In genomic region chr11:59308164-59308542, GRCm38 (mm10) we compare ENCODE assay signal across 8 mouse cellular contexts. TPM values are rescaled to one million over a fixed set of nuclear protein-coding genes. Genes with fewer than 3 reads are reported as not detected.
DNase-seq lines count a peak whose midpoint lies in the region; ATAC-seq lines count a peak whose summit lies in the region.

No protein-coding gene starts in this region.

- peaks cover 59% of the 10 kb centered on the region for H3K4me1 ChIP-seq in heart, embryonic 13.5 days
- H3K4me1 ChIP-seq in midbrain, embryonic 11.5 days (ENCODE audit: control insufficient read depth, insufficient read depth, low read length): peaks cover 42% of the 10 kb centered on the region

- no peak for ATAC-seq in heart, embryonic 13.5 days (ENCODE audit: extremely low read depth, insufficient number of reproducible peaks, low FRiP score, low TSS enrichment)
- ATAC-seq in midbrain, embryonic 11.5 days (ENCODE audit: low FRiP score): 0 out of 2 replicates have a peak, but pooled peaks have one; percentile 28
- no peak for ATAC-seq in erythroblast, adult 5-6 weeks (replicated peaks; ENCODE audit: low FRiP score, poor library complexity, severe bottlenecking)

- peaks cover 96% of the 10 kb centered on the region for H3K27me3 ChIP-seq in heart, embryonic 13.5 days (replicated peaks)
- H3K27me3 ChIP-seq in midbrain, embryonic 11.5 days (ENCODE audit: control insufficient read depth, insufficient read depth, low read length): peaks cover 80% of the 10 kb centered on the region

- WGBS in heart, embryonic 13.5 days: 27% methylated on average over 12 of the region's 12 CpGs
- 17% methylated on average over 12 of the region's 12 CpGs for WGBS in midbrain, embryonic 11.5 days

- H3K36me3 ChIP-seq in heart, embryonic 13.5 days: no peaks in the 10 kb centered on the region
- no peaks in the 10 kb centered on the region for H3K36me3 ChIP-seq in midbrain, embryonic 11.5 days (ENCODE audit: control insufficient read depth, insufficient read depth, low read length)

- peak overlapping the region; percentile 54 for H3K9ac ChIP-seq in heart, embryonic 13.5 days
- H3K9ac ChIP-seq in midbrain, embryonic 11.5 days (ENCODE audit: low read length): peak overlapping the region; percentile 49

- peak overlapping the region; percentile 94 for H3K4me2 ChIP-seq in heart, embryonic 13.5 days
- H3K4me2 ChIP-seq in midbrain, embryonic 11.5 days: peak overlapping the region; percentile 71

- H3K4me3 ChIP-seq in heart, embryonic 13.5 days: peak overlapping the region; percentile 73
- peak overlapping the region; percentile 50 for H3K4me3 ChIP-seq in midbrain, embryonic 11.5 days (ENCODE audit: low read depth, low read length)

- no peaks in the 10 kb centered on the region for H3K9me3 ChIP-seq in heart, embryonic 13.5 days
- no peaks in the 10 kb centered on the region for H3K9me3 ChIP-seq in midbrain, embryonic 11.5 days (ENCODE audit: control insufficient read depth, low read length)

- H3K27ac ChIP-seq in heart, embryonic 13.5 days (replicated peaks): peak overlapping the region; percentile 40; the same call in 1 of the 2 replicates
- H3K27ac ChIP-seq in midbrain, embryonic 11.5 days (ENCODE audit: low read depth, low read length): no peak overlapping the region; the same call in 1 of the 2 replicates

- intact Hi-C loops in gastrocnemius, postnatal 36 days (cut with DNase I): loop anchor here (5.0 kb wide), 1 partner anchor 39 kb away; no protein-coding TSS in a partner anchor

- DNase-seq in gastrocnemius, adult 18-20 months (ENCODE audit: low spot score): peak; percentile 31
- no peak for DNase-seq in gastrocnemius, postnatal 36 days
- DNase-seq in NIH3T3 (ENCODE audit: low read depth): peak; percentile 48
- no peak for DNase-seq in midbrain, embryonic 11.5 days (ENCODE audit: low spot score, missing footprints)
- DNase-seq in frontal cortex, postnatal 36 days (ENCODE audit: low spot score in 2 of 2): no peak
- DNase-seq in cerebellum, postnatal 36 days: no peak

RNA-seq across cellular contexts. Expression of gene Wnt9a, which starts 1.4 kb away (rescaled TPM):
- 1 to 10 TPM; 7.9 to 9.9 TPM for total RNA-seq in gastrocnemius, adult 18-20 months (2021)
- total RNA-seq in gastrocnemius, postnatal 36 days (2021): 1 to 10 TPM; 8.4 to 9.5 TPM
- polyA plus RNA-seq in heart, embryonic 13.5 days (2015; fragmentation: Nextera tagmentation; extraction: Ambion mirVana): 2.8 and 2.9 TPM in 2 replicates
- 4.0 and 4.8 TPM in 2 replicates for polyA plus RNA-seq in midbrain, embryonic 11.5 days (2014; fragmentation: Nextera tagmentation; extraction: Ambion mirVana)
- total RNA-seq in erythroblast, adult 5-6 weeks (2015; ENCODE audit: low replicate concordance): not detected in 2 replicates
- total RNA-seq in erythroblast, adult 5-6 weeks (2017; ENCODE audit: low replicate concordance): not detected in 2 replicates

RNA-seq across cellular contexts. Expression of gene Wnt3a, which starts 17.6 kb away (rescaled TPM):
- not detected for total RNA-seq in gastrocnemius, adult 18-20 months (2021)
- total RNA-seq in gastrocnemius, postnatal 36 days (2021): not detected
- not detected in 2 replicates for polyA plus RNA-seq in heart, embryonic 13.5 days (2015; fragmentation: Nextera tagmentation; extraction: Ambion mirVana)
- 1.4 and 2.0 TPM in 2 replicates for polyA plus RNA-seq in midbrain, embryonic 11.5 days (2014; fragmentation: Nextera tagmentation; extraction: Ambion mirVana)
- total RNA-seq in erythroblast, adult 5-6 weeks (2015; ENCODE audit: low replicate concordance): not detected in 2 replicates
- total RNA-seq in erythroblast, adult 5-6 weeks (2017; ENCODE audit: low replicate concordance): 0.42 TPM in 1 of 2 replicates, not detected in the other

Comparison
In these comparisons a context has a peak if more than half of its experiments do, and no peak if none do; other contexts are left out.
1. DNase-seq: peak in gastrocnemius, adult 18-20 months (single experiment) and NIH3T3 (single experiment); none in gastrocnemius, postnatal 36 days (0 of 2), midbrain, embryonic 11.5 days (single experiment), frontal cortex, postnatal 36 days (0 of 2) and cerebellum, postnatal 36 days (0 of 2).
2. RNA of gene Wnt9a, which starts 1.4 kb away (total RNA-seq): 7.9 to 9.9 TPM in gastrocnemius, adult 18-20 months and 8.4 to 9.5 TPM in gastrocnemius, postnatal 36 days; not detected in erythroblast, adult 5-6 weeks; every median in the first group is over 4 times any median in the second.